Mouse (Mus musculus): ENCODE results near the gene Txndc16.

Gene Txndc16

GRCm38 (mm10) chr14:45155511-45156173 lies 64.5 kb downstream of the Txndc16 start:
- peak; percentile 74 to 77 for DNase-seq (ENCODE audit: low spot score in 2 of 2)

- DNase-seq (ENCODE audit: low spot score in 2 of 2): no peak
Observed at GRCm38 (mm10) chr14:45153258-45153657, 66.9 kb downstream of the Txndc16 start.

GRCm38 (mm10) chr14:45142511-45142910 lies 77.6 kb downstream of the Txndc16 start:
- peak; percentile 25 to 39 for DNase-seq (ENCODE audit: low spot score in 2 of 2)

GRCm38 (mm10) chr14:45140344-45141080 lies 79.6 kb downstream of the Txndc16 start:
- DNase-seq (ENCODE audit: low spot score in 2 of 2): no peak

- no peak for DNase-seq (ENCODE audit: low spot score in 2 of 2)
Observed at GRCm38 (mm10) chr14:45135961-45136360, 84.2 kb downstream of the Txndc16 start.

GRCm38 (mm10) chr14:45135560-45135959 lies 84.6 kb downstream of the Txndc16 start:
- DNase-seq (ENCODE audit: low spot score in 2 of 2): no peak

- no peak for DNase-seq (ENCODE audit: low spot score in 2 of 2)
Observed at GRCm38 (mm10) chr14:45118359-45118758, 101.8 kb downstream of the Txndc16 start.

- no peak for DNase-seq (ENCODE audit: low spot score in 2 of 2)
Observed at GRCm38 (mm10) chr14:45102201-45102600, 117.9 kb downstream of the Txndc16 start.

GRCm38 (mm10) chr14:45092327-45092726 lies 127.8 kb downstream of the Txndc16 start:
- DNase-seq (ENCODE audit: low spot score in 2 of 2): peak; percentile 46 to 57

- no peak for DNase-seq (ENCODE audit: low spot score in 2 of 2)
Observed at GRCm38 (mm10) chr14:45090011-45090410, 130.1 kb downstream of the Txndc16 start.

- DNase-seq (ENCODE audit: low spot score in 2 of 2): no peak
Observed at GRCm38 (mm10) chr14:45085651-45086425, 134.3 kb downstream of the Txndc16 start.

GRCm38 (mm10) chr14:45084656-45085280 lies 135.4 kb downstream of the Txndc16 start:
- no peak for DNase-seq (ENCODE audit: low spot score in 2 of 2)

- DNase-seq (ENCODE audit: low spot score in 2 of 2): no peak
Observed at GRCm38 (mm10) chr14:45083540-45083939, 136.6 kb downstream of the Txndc16 start.
